Comparison of ENCODE assay signal across 14 mouse cellular contexts in the genomic region with DNA sequence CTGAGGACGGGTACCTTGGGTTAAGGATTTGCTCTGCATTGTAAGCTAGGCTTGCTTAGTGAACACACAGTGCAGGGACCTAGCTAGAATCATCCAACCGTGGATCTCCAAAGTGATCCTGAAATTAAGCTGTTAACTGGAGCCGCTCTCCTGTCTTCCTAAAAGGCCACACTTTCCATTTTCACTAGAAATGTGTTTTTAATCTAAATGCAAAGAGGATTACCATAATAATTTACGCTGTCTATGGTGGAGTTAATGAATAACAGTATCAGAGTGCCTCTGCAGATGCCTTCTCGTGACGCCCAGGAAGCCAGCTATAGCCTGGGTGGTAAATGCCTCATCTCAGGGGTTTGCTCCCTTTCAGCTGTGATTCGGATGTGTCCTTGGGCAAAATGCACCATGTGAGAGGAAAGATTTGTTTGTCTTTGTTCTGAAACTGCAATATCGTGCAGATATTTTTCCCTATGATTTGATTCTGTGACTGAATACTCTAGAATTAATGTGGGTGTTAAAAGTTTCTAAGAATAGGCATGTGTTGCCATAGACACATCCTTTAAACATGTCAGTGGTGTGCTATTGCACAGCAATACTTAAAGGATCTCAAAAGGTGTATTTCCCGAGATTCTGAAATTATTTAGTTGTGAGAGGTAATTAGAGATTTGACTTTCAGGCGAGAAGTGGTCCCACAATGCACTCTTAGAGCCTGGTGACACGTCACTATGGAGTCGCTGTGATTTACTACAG.
DNase-seq lines count a peak whose midpoint lies in the region; ATAC-seq and TF ChIP-seq lines count a peak whose summit lies in the region.
"Had no signal": no experiment of that assay in that cellular context is flagged by ENCODE, and none has a peak within 500 bp of the region (broad histone marks: within the 10 kb centered on the region; RNA-seq: fewer than 3 reads in every experiment).

No protein-coding gene starts in this region.

- no peak overlapping the region for H3K9ac ChIP-seq in hindbrain, embryonic 12.5 days
- no peak overlapping the region for H3K9ac ChIP-seq in midbrain, embryonic 13.5 days (replicated peaks)
- no peak overlapping the region for H3K9ac ChIP-seq in kidney, embryonic 16.5 days (replicated peaks; ENCODE audit: low read length)
- H3K9ac ChIP-seq: lung, embryonic 14.5 days had no signal

- no peaks in the 10 kb centered on the region for H3K4me1 ChIP-seq in hindbrain, embryonic 12.5 days
- peaks cover 7% of the 10 kb centered on the region; the same call in 1 of the 2 replicates for H3K4me1 ChIP-seq in midbrain, embryonic 13.5 days (replicated peaks)
- no peaks in the 10 kb centered on the region for H3K4me1 ChIP-seq in kidney, embryonic 16.5 days (ENCODE audit: insufficient read depth, low read length)

- DNase-seq in layer of hippocampus, adult 9-10 months (ENCODE audit: low spot score): peak; percentile 40
- DNase-seq in layer of hippocampus, adult 9-11 months: no peak
- DNase-seq in brain, embryonic 14.5 days (ENCODE audit: low read depth): peak; percentile 53
- no peak for DNase-seq in yolk sac, embryonic 10.5 days (ENCODE audit: low spot score)
- DNase-seq in natural killer cell, adult 2 months (ENCODE audit: low spot score in 2 of 2): no peak
- DNase-seq: cerebellum, adult 11-12 months; heart, adult 2 months; liver; lung, embryonic 14.5 days; thymus, adult 18-20 months had no signal

- no peak overlapping the region for H3K27ac ChIP-seq in hindbrain, embryonic 12.5 days
- H3K27ac ChIP-seq in midbrain, embryonic 13.5 days: peak overlapping the region; percentile 58
- H3K27ac ChIP-seq in kidney, embryonic 16.5 days (ENCODE audit: low read length): no peak overlapping the region
- H3K27ac ChIP-seq: heart, adult 2 months; kidney, postnatal 0 days had no signal

- no peak for TF ChIP-seq CTCF in brain, embryonic 14.5 days (IDR thresholded peaks at IDR 0.05; ENCODE audit: borderline replicate concordance, extremely low read depth, insufficient read depth, insufficient read length)

- no peaks in the 10 kb centered on the region for H3K36me3 ChIP-seq in hindbrain, embryonic 12.5 days
- no peaks in the 10 kb centered on the region for H3K36me3 ChIP-seq in midbrain, embryonic 13.5 days
- no peaks in the 10 kb centered on the region for H3K36me3 ChIP-seq in kidney, embryonic 16.5 days (ENCODE audit: insufficient read depth, low read length)

- H3K4me2 ChIP-seq in hindbrain, embryonic 12.5 days (replicated peaks): no peak overlapping the region
- no peak overlapping the region for H3K4me2 ChIP-seq in midbrain, embryonic 13.5 days (replicated peaks)
- no peak overlapping the region for H3K4me2 ChIP-seq in kidney, embryonic 16.5 days (replicated peaks; ENCODE audit: low read depth, low read length)
- H3K4me2 ChIP-seq: lung, embryonic 14.5 days had no signal

- 62% methylated on average over 12 of the region's 12 CpGs for WGBS in hindbrain, embryonic 12.5 days
- 35% methylated on average over 12 of the region's 12 CpGs for WGBS in midbrain, embryonic 13.5 days
- WGBS in kidney, embryonic 16.5 days: 58% methylated on average over 12 of the region's 12 CpGs

- no peak overlapping the region for H3K4me3 ChIP-seq in hindbrain, embryonic 12.5 days
- H3K4me3 ChIP-seq in midbrain, embryonic 13.5 days (replicated peaks): no peak overlapping the region
- H3K4me3 ChIP-seq in kidney, embryonic 16.5 days (ENCODE audit: low read length): no peak overlapping the region
- H3K4me3 ChIP-seq: heart, adult 2 months had no signal

- no peaks in the 10 kb centered on the region for H3K27me3 ChIP-seq in hindbrain, embryonic 12.5 days
- no peaks in the 10 kb centered on the region for H3K27me3 ChIP-seq in midbrain, embryonic 13.5 days
- H3K27me3 ChIP-seq in kidney, embryonic 16.5 days (ENCODE audit: insufficient read depth, low read length): no peaks in the 10 kb centered on the region

- H3K9me3 ChIP-seq in hindbrain, embryonic 12.5 days (replicated peaks): no peaks in the 10 kb centered on the region
- no peaks in the 10 kb centered on the region for H3K9me3 ChIP-seq in midbrain, embryonic 13.5 days
- H3K9me3 ChIP-seq in kidney, embryonic 16.5 days (ENCODE audit: low read length): no peaks in the 10 kb centered on the region

- ATAC-seq in hindbrain, embryonic 12.5 days (ENCODE audit: low FRiP score): peak; percentile 68; the same call in 1 of the 2 replicates
- peak; percentile 92 for ATAC-seq in midbrain, embryonic 13.5 days
- ATAC-seq in kidney, embryonic 16.5 days (ENCODE audit: low FRiP score, low TSS enrichment): no peak

- TF ChIP-seq POLR2A in brain, embryonic 14.5 days (IDR thresholded peaks at IDR 0.05; ENCODE audit: borderline replicate concordance, extremely low read depth, insufficient read depth, insufficient read length, poor library complexity, severe bottlenecking): no peak

Comparison
In these comparisons a context has a peak if more than half of its experiments do, and no peak if none do; other contexts are left out.
1. DNase-seq: peak in layer of hippocampus, adult 9-10 months (single experiment) and brain, embryonic 14.5 days (single experiment); none in layer of hippocampus, adult 9-11 months (single experiment), yolk sac, embryonic 10.5 days (single experiment) and natural killer cell, adult 2 months (0 of 2).